Mouse (Mus musculus) brain, adult 2 months (tissue): ENCODE data around the gene Csad.

Experiments
- DNase-seq: peaks from one replicate; pipeline ENCODE4 v3.0.0; 2011; ENCODE audit warnings: low read depth, low spot score

The Csad gene

GRCm38 (mm10) chr15:102134709-102135108 lies 69.8 kb downstream of the Csad start:
- no peak for DNase-seq

DNA sequence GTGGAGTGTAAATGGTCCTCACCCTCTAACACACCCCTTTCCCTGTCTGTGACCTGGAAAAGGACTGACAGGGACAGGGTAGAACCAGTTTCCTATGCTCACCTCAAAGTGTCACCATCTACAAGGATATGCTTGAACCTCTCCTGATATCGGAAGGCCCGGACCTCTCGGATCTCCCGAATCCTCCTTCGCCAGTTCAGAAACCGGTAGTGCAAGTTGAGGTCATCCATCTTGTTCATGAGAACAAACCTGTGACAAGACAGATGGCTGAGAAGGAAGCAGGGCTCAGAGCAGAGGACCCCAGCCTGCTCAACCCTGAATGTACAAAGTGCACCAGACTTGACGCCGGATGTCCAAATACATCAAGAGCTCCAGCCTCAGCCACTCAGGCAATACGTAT lies 71.2 kb downstream of the Csad start:
- no peak for DNase-seq
